Mouse (Mus musculus): ENCODE results near the gene Por. TPM values are rescaled to one million over a fixed set of nuclear protein-coding genes. Genes with fewer than 3 reads are reported as not detected.
A peak's percentile ranks its signal among the peaks of the same experiment; 100 is the strongest.

The Por gene
- total and polyA plus RNA-seq, 3 experiments, result 40.3 to 64.4 TPM; not detected in 1

GRCm38 (mm10) chr5:135682942-135683570 is 13.2 kb downstream of the Por start:
- H3K27ac ChIP-seq (ENCODE audit: control insufficient read depth, low read depth, low read length), result no peak overlapping the region
- no peak overlapping the region for H3K4me3 ChIP-seq (ENCODE audit: control insufficient read depth in 1 of 2, insufficient read depth in 1 of 2, low read depth in 2 of 2, low read length in 2 of 2)
- H3K9ac ChIP-seq (ENCODE audit: control insufficient read depth, low read depth, low read length, poor library complexity, severe bottlenecking), result no peak overlapping the region
- no peaks in the 10 kb centered on the region for H3K27me3 ChIP-seq (ENCODE audit: control insufficient read depth in 1 of 2, insufficient read depth in 2 of 2, low read length in 2 of 2)
- H3K4me1 ChIP-seq (ENCODE audit: control insufficient read depth in 1 of 2, insufficient read depth in 2 of 2, low read length in 2 of 2), result peaks cover 0 to 8% of the 10 kb centered on the region in 2 experiments; a peak in 1 of 4 replicates
- DNase-seq (ENCODE audit: low read depth, low spot score), result no peak
- no peaks in the 10 kb centered on the region for H3K79me2 ChIP-seq (ENCODE audit: control insufficient read depth, insufficient read depth, low read length, poor library complexity)
- peaks cover 0 to 5% of the 10 kb centered on the region in 2 experiments; a peak in 2 of 4 replicates for H3K36me3 ChIP-seq (ENCODE audit: control insufficient read depth in 1 of 2, insufficient read depth in 2 of 2, low read length in 2 of 2)
- TF ChIP-seq ETS1 (IDR thresholded peaks at IDR 0.05; ENCODE audit: low read depth, low read length) (no peak), NELFE (IDR thresholded peaks at IDR 0.05; ENCODE audit: low read depth, low read length) (no peak), TBP (IDR thresholded peaks at IDR 0.05; ENCODE audit: low read depth, low read length) (no peak), MYB (IDR thresholded peaks at IDR 0.05; ENCODE audit: low read depth, low read length) (no peak), RCOR1 (IDR thresholded peaks at IDR 0.05; ENCODE audit: low read depth, low read length) (no peak), CHD2 (IDR thresholded peaks at IDR 0.05; ENCODE audit: low read length) (no peak), MYC (IDR thresholded peaks at IDR 0.05; ENCODE audit: low read depth, low read length) (no peak), GATA1 (IDR thresholded peaks at IDR 0.05; ENCODE audit: low read depth, low read length) (no peak), EP300 (IDR thresholded peaks at IDR 0.05; ENCODE audit: low read depth in 1 of 2, low read length in 2 of 2) (no peak), TAL1 (IDR thresholded peaks at IDR 0.05; ENCODE audit: low read length) (no peak)
- no peaks in the 10 kb centered on the region for H3K9me3 ChIP-seq (replicated peaks; ENCODE audit: insufficient read depth, low read length)

GRCm38 (mm10) chr5:135690401-135690800 is 20.6 kb downstream of the Por start:
- Histone ChIP-seq H3K79me2 (ENCODE audit: control insufficient read depth, insufficient read depth, low read length, poor library complexity) (peaks cover 16% of the 10 kb centered on the region), H3K36me3 (ENCODE audit: control insufficient read depth in 1 of 2, insufficient read depth in 2 of 2, low read length in 2 of 2) (peaks cover 0 to 14% of the 10 kb centered on the region in 2 experiments; a peak in 2 of 4 replicates), H3K4me3 (ENCODE audit: control insufficient read depth in 1 of 2, insufficient read depth in 1 of 2, low read depth in 2 of 2, low read length in 2 of 2) (peak overlapping the region in 1 of 2 experiments; percentile 90; a peak in 1 of 4 replicates), H3K4me1 (ENCODE audit: control insufficient read depth in 1 of 2, insufficient read depth in 2 of 2, low read length in 2 of 2) (peaks cover 0 to 19% of the 10 kb centered on the region in 2 experiments; a peak in 2 of 4 replicates), H3K9ac (ENCODE audit: control insufficient read depth, low read depth, low read length, poor library complexity, severe bottlenecking) (no peak overlapping the region), H3K9me3 (replicated peaks; ENCODE audit: insufficient read depth, low read length) (no peaks in the 10 kb centered on the region), H3K27ac (ENCODE audit: control insufficient read depth, low read depth, low read length) (no peak overlapping the region), H3K27me3 (ENCODE audit: control insufficient read depth in 1 of 2, insufficient read depth in 2 of 2, low read length in 2 of 2) (no peaks in the 10 kb centered on the region)
- DNase-seq (ENCODE audit: low read depth, low spot score), result no peak
- TF ChIP-seq POLR2AphosphoS5 (IDR thresholded peaks at IDR 0.05; ENCODE audit: borderline replicate concordance, low read depth, low read length) (no peak), ZNF384 (IDR thresholded peaks at IDR 0.05; ENCODE audit: low read depth, low read length) (no peak), TCF12 (IDR thresholded peaks at IDR 0.05; ENCODE audit: low read depth, low read length) (no peak), MEF2A (IDR thresholded peaks at IDR 0.05; ENCODE audit: extremely low read depth, insufficient replicate concordance, low read depth, low read length, poor library complexity, severe bottlenecking) (no peak), MXI1 (IDR thresholded peaks at IDR 0.05; ENCODE audit: low read depth, low read length) (no peak), EP300 (IDR thresholded peaks at IDR 0.05; ENCODE audit: low read depth in 1 of 2, low read length in 2 of 2) (no peak), CTCF (IDR thresholded peaks at IDR 0.05 in 2 of 3, conservative IDR thresholded peaks at IDR 0.05 in 1 of 3; ENCODE audit: control insufficient read depth in 1 of 3, insufficient read depth in 1 of 3, low read depth in 2 of 3, low read length in 3 of 3, poor library complexity in 1 of 3, severe bottlenecking in 1 of 3) (no peak), TAL1 (IDR thresholded peaks at IDR 0.05; ENCODE audit: low read length) (no peak), ELF1 (IDR thresholded peaks at IDR 0.05; ENCODE audit: low read depth, low read length) (no peak), SIN3A (IDR thresholded peaks at IDR 0.05; ENCODE audit: low read length) (no peak), ZKSCAN1 (IDR thresholded peaks at IDR 0.05; ENCODE audit: low read depth, low read length) (no peak), JUND (IDR thresholded peaks at IDR 0.05; ENCODE audit: low read depth, low read length) (no peak), USF2 (IDR thresholded peaks at IDR 0.05; ENCODE audit: borderline replicate concordance in 1 of 2, insufficient read depth in 1 of 2, low read depth in 1 of 2, low read length in 2 of 2) (no peak)
